Mouse (Mus musculus) CH12.LX (cell line): Measurements from ENCODE around the gene Thoc7. TPM values are rescaled to one million over a fixed set of nuclear protein-coding genes. Genes with fewer than 3 reads are reported as not detected.

ENCODE experiments used
- DNase-seq: peaks from one replicate; pipeline ENCODE4 v3.0.0-alpha.2; 2013; ENCODE audit errors: extremely low read depth
- H3K27ac ChIP-seq: 2 replicates; pipeline ENCODE4 v1.5.1; 2012; ENCODE audit warnings: low read depth, mild to moderate bottlenecking, control low read depth, moderate library complexity; ENCODE audit not compliant: insufficient read depth
- H3K27me3 ChIP-seq: replicated peaks from 2 replicates; pipeline ENCODE3; 2012; ENCODE audit warnings: inconsistent platforms
- H3K36me3 ChIP-seq, 2 experiments: replicated peaks in 1 of 2; 2 replicates each; pipeline versions ENCODE3 to v1.6.1; 2012; ENCODE audit warnings: inconsistent platforms in 1 of 2, low read length in 1 of 2, mild to moderate bottlenecking in 1 of 2, mixed read lengths in 1 of 2, moderate library complexity in 1 of 2; ENCODE audit not compliant: control insufficient read depth in 1 of 2, insufficient read depth in 1 of 2
- H3K4me1 ChIP-seq, 2 experiments: 2 replicates each; pipeline ENCODE4 v1.6.1; 2012; ENCODE audit warnings: inconsistent platforms in 1 of 2, moderate library complexity in 1 of 2; ENCODE audit not compliant: insufficient read depth in 2 of 2, control insufficient read depth in 1 of 2
- H3K4me2 ChIP-seq: 2 replicates; pipeline ENCODE4 v1.6.1; 2012; ENCODE audit warnings: low read depth, mild to moderate bottlenecking, control low read depth; ENCODE audit not compliant: poor library complexity, insufficient read depth, severe bottlenecking
- H3K4me3 ChIP-seq, 3 experiments: fragments of 150-350 bp in 1 of 3; sonication (generic) in 1 of 3; replicated peaks in 1 of 3; 2 replicates each; pipeline versions ENCODE3 to v1.5.1; 2011 to 2012; ENCODE audit warnings: low read depth in 2 of 3, low read length in 2 of 3, mild to moderate bottlenecking in 2 of 3, moderate library complexity in 2 of 3, control low read depth in 1 of 3, improper control_type of control experiment in 1 of 3, inconsistent platforms in 1 of 3, mixed read lengths in 1 of 3; ENCODE audit not compliant: poor library complexity in 1 of 3
- H3K79me2 ChIP-seq: replicated peaks from 2 replicates; pipeline ENCODE4 v1.6.1; 2012; ENCODE audit warnings: mild to moderate bottlenecking, moderate library complexity; ENCODE audit not compliant: control insufficient read depth, poor library complexity, insufficient read depth, severe bottlenecking; ENCODE audit errors: extremely low read depth
- H3K9ac ChIP-seq: 2 replicates; pipeline ENCODE4 v1.6.1; 2012; ENCODE audit warnings: low read depth, mild to moderate bottlenecking, control low read depth, moderate library complexity; ENCODE audit not compliant: insufficient read depth
- H3K9me3 ChIP-seq: replicated peaks from 2 replicates; pipeline ENCODE3; 2012; ENCODE audit warnings: low read length, inconsistent platforms, mixed read lengths
- CHD2 ChIP-seq: IDR thresholded peaks from 2 replicates; pipeline ENCODE4 v1.6.1; 2011; ENCODE audit warnings: low read length, improper control_type of control experiment
- CTCF ChIP-seq, 2 experiments: IDR thresholded peaks in 1 of 2; conservative IDR thresholded peaks in 1 of 2; 2 replicates each; pipeline ENCODE4 v1.5.1; 2011 to 2012; ENCODE audit warnings: low read depth in 2 of 2, low read length in 2 of 2, improper control_type of control experiment in 1 of 2, inconsistent platforms in 1 of 2, mild to moderate bottlenecking in 1 of 2, moderate library complexity in 1 of 2
- ELF1 ChIP-seq: IDR thresholded peaks from 2 replicates; pipeline ENCODE4 v1.6.1; 2014; ENCODE audit warnings: low read depth, mild to moderate bottlenecking, inconsistent platforms, low read length, improper control_type of control experiment
- EP300 ChIP-seq: IDR thresholded peaks from 2 replicates; pipeline ENCODE4 v1.6.1; 2011; ENCODE audit warnings: low read length, improper control_type of control experiment
- KAT2A ChIP-seq: IDR thresholded peaks from 2 replicates; pipeline ENCODE4 v1.6.1; 2012; ENCODE audit warnings: low read length, improper control_type of control experiment, inconsistent platforms; ENCODE audit not compliant: insufficient replicate concordance
- MAFK ChIP-seq: IDR thresholded peaks from 2 replicates; pipeline ENCODE4 v1.6.1; 2011; ENCODE audit warnings: low read length, improper control_type of control experiment; ENCODE audit not compliant: insufficient replicate concordance
- MAX ChIP-seq: IDR thresholded peaks from 2 replicates; pipeline ENCODE4 v1.6.1; 2011; ENCODE audit warnings: low read length, improper control_type of control experiment
- MEF2A ChIP-seq: IDR thresholded peaks from 2 replicates; pipeline ENCODE4 v1.6.1; 2014; ENCODE audit warnings: low read depth, mild to moderate bottlenecking, inconsistent platforms, low read length, improper control_type of control experiment, borderline replicate concordance
- NELFE ChIP-seq: IDR thresholded peaks from 2 replicates; pipeline ENCODE4 v1.6.1; 2011; ENCODE audit warnings: low read depth, low read length, improper control_type of control experiment
- RAD21 ChIP-seq: IDR thresholded peaks from 2 replicates; pipeline ENCODE4 v1.6.1; 2011; ENCODE audit warnings: low read depth, mild to moderate bottlenecking, low read length, improper control_type of control experiment, moderate library complexity
- SIN3A ChIP-seq: IDR thresholded peaks from 2 replicates; pipeline ENCODE4 v1.6.1; 2012; ENCODE audit warnings: low read length, improper control_type of control experiment, inconsistent platforms
- SMC3 ChIP-seq: IDR thresholded peaks from 2 replicates; pipeline ENCODE4 v1.6.1; 2011; ENCODE audit warnings: low read depth, low read length, improper control_type of control experiment
- TBP ChIP-seq: conservative IDR thresholded peaks from 2 replicates; pipeline ENCODE4 v1.6.1; 2011; ENCODE audit warnings: low read depth, low read length, improper control_type of control experiment
- UBTF ChIP-seq: IDR thresholded peaks from 2 replicates; pipeline ENCODE4 v1.6.1; 2012; ENCODE audit warnings: low read depth, mild to moderate bottlenecking, inconsistent platforms, low read length, improper control_type of control experiment, moderate library complexity
- ZC3H11A ChIP-seq: IDR thresholded peaks from 2 replicates; pipeline ENCODE4 v1.6.1; 2012; ENCODE audit warnings: low read depth, mild to moderate bottlenecking, inconsistent platforms, low read length, improper control_type of control experiment
- ZNF384 ChIP-seq: IDR thresholded peaks from 2 replicates; pipeline ENCODE4 v1.6.1; 2012; ENCODE audit warnings: low read depth, low read length, improper control_type of control experiment, inconsistent platforms
- dilution Hi-C: fragments of 300-500 bp; cut with MboI; formaldehyde crosslinking; loops from 2 replicates; pipeline ENCODE4 v1.14.3; 2020; ENCODE audit warnings: low sequenced_read_pairs; ENCODE audit not compliant: extremely low pct_unique_long_range_greater_than_20kb, extremely low pct_ligation_motif_present
- in situ Hi-C: fragments of 300-500 bp; cut with MboI; formaldehyde crosslinking; loops from 3 replicates; pipeline ENCODE4 v1.14.3; 2019; ENCODE audit warnings: low sequenced_read_pairs, low pct_ligation_motif_present, low pct_unique_long_range_greater_than_20kb, mixed read lengths
- polyA plus RNA-seq: library from polyadenylated mRNA; unstranded; fragments of >175 nt; gene quantifications from 2 replicates; pipeline ENCODE4 v1.2.1, GENCODE M21; 2012; ENCODE audit warnings: low read depth; ENCODE audit not compliant: insufficient read length
- total RNA-seq, 2 experiments: library from RNA; depleted of rRNA; stranded (reverse); fragments of 300-350 nt in 1 of 2; fragments of >200 nt in 1 of 2; gene quantifications; 2 replicates each; pipeline ENCODE4 v1.2.3; 2012 to 2014

Gene Thoc7
- total and polyA plus RNA-seq, 3 experiments: 98.6 to 209 (median 162) TPM

GRCm38 (mm10) chr14:14002771-14003170 lies 41.1 kb upstream of the Thoc7 start:
- DNase-seq: peak; percentile 18
- Histone ChIP-seq H3K27ac (no peak overlapping the region), H3K9ac (no peak overlapping the region), H3K27me3 (no peaks in the 10 kb centered on the region), H3K36me3 (no peaks in the 10 kb centered on the region), H3K9me3 (no peaks in the 10 kb centered on the region), H3K4me2 (no peak overlapping the region), H3K4me3 (no peak overlapping the region), H3K79me2 (no peaks in the 10 kb centered on the region), H3K4me1 (peaks cover 0 to 4% of the 10 kb centered on the region in 2 experiments; a peak in 1 of 4 replicates)
- TF ChIP-seq TBP: no peak
- 0 out of 2 replicates have a peak, but pooled peaks have one; percentile 14 for TF ChIP-seq EP300
- TF ChIP-seq CHD2: no peak
- in situ Hi-C loops (no loop called here), dilution Hi-C loops (no loop called here)

DNA sequence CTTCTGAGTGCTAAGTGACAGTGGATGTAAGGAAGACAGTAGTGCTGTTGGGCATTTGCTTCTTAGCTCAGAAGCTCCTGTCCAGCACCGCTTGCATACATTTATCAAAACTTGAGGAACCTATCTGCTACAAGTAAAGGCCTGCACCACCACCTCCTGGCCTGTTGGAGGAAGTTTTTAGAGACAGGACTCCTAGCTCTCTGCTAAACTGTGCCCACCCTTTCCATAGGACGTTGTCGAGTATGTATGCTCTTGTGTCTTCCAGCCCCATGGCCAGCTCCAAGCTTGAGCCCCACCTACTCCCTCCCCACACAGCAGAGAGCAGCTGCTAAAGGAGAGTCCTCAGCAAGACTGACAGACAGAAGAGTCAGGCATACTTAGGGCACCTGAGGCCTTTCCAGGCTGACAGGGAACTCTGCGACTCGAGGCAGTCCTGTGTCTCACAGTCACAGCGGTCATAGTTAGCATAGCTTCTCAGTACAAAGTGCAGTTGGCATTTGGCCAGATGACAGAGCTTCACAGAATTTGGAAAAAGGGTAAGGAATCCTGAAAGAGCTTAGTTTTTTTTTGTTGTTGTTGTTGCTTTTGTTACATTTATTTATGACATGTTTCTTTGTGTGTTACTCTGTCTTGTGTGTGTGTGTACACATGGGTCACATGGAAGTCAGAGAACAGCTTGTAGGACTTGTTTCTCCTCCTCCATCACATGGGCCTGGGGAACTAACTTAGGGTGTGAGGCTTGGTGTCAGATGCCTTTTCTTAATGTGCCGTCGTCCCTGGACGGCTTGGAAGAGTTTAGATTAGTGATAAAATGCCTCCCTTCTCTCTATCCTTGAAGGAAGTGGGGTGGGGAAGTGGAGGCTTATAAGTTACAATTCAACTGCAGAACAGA lies 33.8 kb upstream of the Thoc7 start:
- DNase-seq: no peak
- in situ Hi-C loops (no loop called here), dilution Hi-C loops (no loop called here)
- Histone ChIP-seq H3K27me3 (no peaks in the 10 kb centered on the region), H3K4me2 (no peak overlapping the region), H3K9ac (no peak overlapping the region), H3K27ac (no peak overlapping the region), H3K4me3 (no peak overlapping the region), H3K36me3 (no peaks in the 10 kb centered on the region), H3K79me2 (no peaks in the 10 kb centered on the region), H3K9me3 (no peaks in the 10 kb centered on the region), H3K4me1 (no peaks in the 10 kb centered on the region; a peak in 1 of 4 replicates)
- TF ChIP-seq SIN3A (no peak), CTCF (conservative IDR thresholded peaks at IDR 0.05 in 1 of 2, IDR thresholded peaks at IDR 0.05 in 1 of 2; ENCODE audit: low read depth in 2 of 2, low read length in 2 of 2) (peak in 1 of 2 experiments; percentile 51; a peak in 2 of 4 replicates), EP300 (no peak), MAX (no peak), ZNF384 (no peak), NELFE (no peak), UBTF (no peak), MAFK (no peak), KAT2A (no peak), SMC3 (peak; percentile 18; the same call in 1 of the 2 replicates), ZC3H11A (no peak), RAD21 (peak; percentile 54), ELF1 (no peak), MEF2A (no peak)
